Comparison of ENCODE assay signal across 9 mouse cellular contexts in genomic region chrX:73342068-73342467, GRCm38 (mm10). TPM values are rescaled to one million over a fixed set of nuclear protein-coding genes. Genes with fewer than 3 reads are reported as not detected.
DNase-seq lines count a peak whose midpoint lies in the region; ATAC-seq and TF ChIP-seq lines count a peak whose summit lies in the region.
"Had no signal": no experiment of that assay in that cellular context is flagged by ENCODE, and none has a peak within 500 bp of the region (broad histone marks: within the 10 kb centered on the region; RNA-seq: fewer than 3 reads in every experiment).

No protein-coding gene starts in this region.

- no peaks in the 10 kb centered on the region for H3K36me3 ChIP-seq in forebrain, embryonic 11.5 days (ENCODE audit: control insufficient read depth, insufficient read depth, low read length)
- 0 out of 2 replicates have a peak, but pooled peaks cover 6% of the 10 kb centered on the region for H3K36me3 ChIP-seq in limb, embryonic 12.5 days

- H3K4me3 ChIP-seq in layer of hippocampus, adult 2 months: peak overlapping the region; percentile 63
- peak overlapping the region; percentile 41 for H3K4me3 ChIP-seq in forebrain, embryonic 11.5 days (ENCODE audit: low read depth, low read length)
- peak overlapping the region; percentile 59 for H3K4me3 ChIP-seq in limb, embryonic 12.5 days (replicated peaks)

- no peaks in the 10 kb centered on the region for H3K9me3 ChIP-seq in forebrain, embryonic 11.5 days (ENCODE audit: control insufficient read depth, low read length)
- no peaks in the 10 kb centered on the region for H3K9me3 ChIP-seq in limb, embryonic 12.5 days

- no peak for DNase-seq in layer of hippocampus, adult 2 months (ENCODE audit: low spot score in 2 of 2)
- no peak for DNase-seq in layer of hippocampus, postnatal 36 days
- DNase-seq in forebrain, embryonic 11.5 days (ENCODE audit: low spot score): no peak
- peak; percentile 2 for DNase-seq in retina, postnatal 1 day
- no peak for DNase-seq in left cerebral cortex, adult 8-10 months (ENCODE audit: low spot score in 2 of 2)
- no peak for DNase-seq in right cerebral cortex, postnatal 14 days

- H3K27me3 ChIP-seq in forebrain, embryonic 11.5 days (ENCODE audit: control insufficient read depth, insufficient read depth, low read length): no peaks in the 10 kb centered on the region
- H3K27me3 ChIP-seq in limb, embryonic 12.5 days: peaks cover 21% of the 10 kb centered on the region

- peak; percentile 36; the same call in 1 of the 2 replicates for ATAC-seq in forebrain, embryonic 11.5 days (replicated peaks; ENCODE audit: low FRiP score)
- ATAC-seq in limb, embryonic 12.5 days (ENCODE audit: insufficient number of reproducible peaks, insufficient read depth, low FRiP score, low TSS enrichment, low read depth): no peak

- no peaks in the 10 kb centered on the region; the same call in 1 of the 2 replicates for H3K4me1 ChIP-seq in forebrain, embryonic 11.5 days (replicated peaks; ENCODE audit: control insufficient read depth, insufficient read depth, low read length)
- H3K4me1 ChIP-seq in limb, embryonic 12.5 days (replicated peaks): peaks cover 7% of the 10 kb centered on the region; the same call in 1 of the 2 replicates

- no peak for TF ChIP-seq CTCF in layer of hippocampus, adult 2 months (conservative IDR thresholded peaks at IDR 0.05)

- no peak overlapping the region for H3K9ac ChIP-seq in forebrain, embryonic 11.5 days (ENCODE audit: low read length)
- no peak overlapping the region for H3K9ac ChIP-seq in limb, embryonic 12.5 days (replicated peaks)

- peak overlapping the region; percentile 51; the same call in 1 of the 2 replicates for H3K4me2 ChIP-seq in forebrain, embryonic 11.5 days (ENCODE audit: low read depth, low read length, severe bottlenecking)
- peak overlapping the region; percentile 40 for H3K4me2 ChIP-seq in limb, embryonic 12.5 days

- H3K27ac ChIP-seq in layer of hippocampus, adult 2 months: no peak overlapping the region
- no peak overlapping the region for H3K27ac ChIP-seq in forebrain, embryonic 11.5 days (ENCODE audit: low read depth, low read length)
- no peak overlapping the region for H3K27ac ChIP-seq in limb, embryonic 12.5 days

- 33% methylated on average over 3 of the region's 3 CpGs for WGBS in forebrain, embryonic 11.5 days
- 38% methylated on average over 3 of the region's 3 CpGs for WGBS in limb, embryonic 12.5 days

RNA-seq across cellular contexts. Expression of gene Zfp275, which starts 0.4 kb away (rescaled TPM):
- total RNA-seq in layer of hippocampus, adult 2 months (2021): 10 to 100 TPM; 11.0 to 11.9 TPM
- 10 to 100 TPM; 11.4 to 11.5 TPM for total RNA-seq in layer of hippocampus, postnatal 36 days (2021)
- polyA plus RNA-seq in forebrain, embryonic 11.5 days (2014; fragmentation: Nextera tagmentation; extraction: Ambion mirVana): 16.9 and 21.0 TPM in 2 replicates
- 23.1 and 26.1 TPM in 2 replicates for polyA plus RNA-seq in limb, embryonic 12.5 days (2016; fragmentation: Nextera tagmentation; extraction: Ambion mirVana)
- 10 to 100 TPM; 18.0 to 20.4 (median 19.0) TPM for total RNA-seq in left cerebral cortex, adult 8-10 months (2022)

RNA-seq across cellular contexts. Expression of gene Gm45015, which starts 5.4 kb away (rescaled TPM):
- total RNA-seq in layer of hippocampus, adult 2 months (2021): not detected
- total RNA-seq in layer of hippocampus, postnatal 36 days (2021): not detected
- polyA plus RNA-seq in forebrain, embryonic 11.5 days (2014; fragmentation: Nextera tagmentation; extraction: Ambion mirVana): not detected in 2 replicates
- polyA plus RNA-seq in limb, embryonic 12.5 days (2016; fragmentation: Nextera tagmentation; extraction: Ambion mirVana): not detected in 2 replicates
- not detected for total RNA-seq in left cerebral cortex, adult 8-10 months (2022)
- total RNA-seq: adrenal gland, adult 8-10 months; gastrocnemius, postnatal 4 days had no signal

RNA-seq across cellular contexts. Expression of gene Xlr5a, which starts 49.3 kb away (rescaled TPM):
- total RNA-seq in layer of hippocampus, adult 2 months (2021): not detected
- under 1 TPM in 1 of 2 experiments, not detected in 1; 0.33 TPM for total RNA-seq in layer of hippocampus, postnatal 36 days (2021)
- polyA plus RNA-seq in forebrain, embryonic 11.5 days (2014; fragmentation: Nextera tagmentation; extraction: Ambion mirVana): not detected in 2 replicates
- not detected in 2 replicates for polyA plus RNA-seq in limb, embryonic 12.5 days (2016; fragmentation: Nextera tagmentation; extraction: Ambion mirVana)
- under 1 TPM in 1 of 4 experiments, not detected in 3; 0.33 TPM for total RNA-seq in left cerebral cortex, adult 8-10 months (2022)
- total RNA-seq: adrenal gland, adult 8-10 months; gastrocnemius, postnatal 4 days had no signal

RNA-seq across cellular contexts. Expression of gene Xlr5c, which starts 49.3 kb away (rescaled TPM):
- total RNA-seq in layer of hippocampus, adult 2 months (2021): not detected
- total RNA-seq in layer of hippocampus, postnatal 36 days (2021): not detected
- not detected in 2 replicates for polyA plus RNA-seq in forebrain, embryonic 11.5 days (2014; fragmentation: Nextera tagmentation; extraction: Ambion mirVana)
- polyA plus RNA-seq in limb, embryonic 12.5 days (2016; fragmentation: Nextera tagmentation; extraction: Ambion mirVana): not detected in 2 replicates
- not detected for total RNA-seq in left cerebral cortex, adult 8-10 months (2022)
- total RNA-seq: adrenal gland, adult 8-10 months; gastrocnemius, postnatal 4 days had no signal

RNA-seq across cellular contexts. Expression of gene Gm18336, which starts 56.5 kb away (rescaled TPM):
- total RNA-seq in layer of hippocampus, adult 2 months (2021): not detected
- under 1 TPM in 1 of 2 experiments, not detected in 1; 0.15 TPM for total RNA-seq in layer of hippocampus, postnatal 36 days (2021)
- polyA plus RNA-seq in forebrain, embryonic 11.5 days (2014; fragmentation: Nextera tagmentation; extraction: Ambion mirVana): not detected in 2 replicates
- polyA plus RNA-seq in limb, embryonic 12.5 days (2016; fragmentation: Nextera tagmentation; extraction: Ambion mirVana): not detected in 2 replicates
- total RNA-seq in left cerebral cortex, adult 8-10 months (2022): under 1 TPM in 3 of 4 experiments, not detected in 1; 0.17 to 0.37 (median 0.30) TPM
- total RNA-seq: adrenal gland, adult 8-10 months; gastrocnemius, postnatal 4 days had no signal
